Mouse (Mus musculus): Measurements from ENCODE around the gene Ctla4.

The Ctla4 gene

GRCm38 (mm10) chr1:60886981-60887380 is at the start of gene Ctla4:
TSS of gene Ctla4 (plus strand) at chr1:60887000.
- DNase-seq = no peak

- no peak for DNase-seq
Observed at GRCm38 (mm10) chr1:60839161-60839560, 47.6 kb upstream of the Ctla4 start.

DNA sequence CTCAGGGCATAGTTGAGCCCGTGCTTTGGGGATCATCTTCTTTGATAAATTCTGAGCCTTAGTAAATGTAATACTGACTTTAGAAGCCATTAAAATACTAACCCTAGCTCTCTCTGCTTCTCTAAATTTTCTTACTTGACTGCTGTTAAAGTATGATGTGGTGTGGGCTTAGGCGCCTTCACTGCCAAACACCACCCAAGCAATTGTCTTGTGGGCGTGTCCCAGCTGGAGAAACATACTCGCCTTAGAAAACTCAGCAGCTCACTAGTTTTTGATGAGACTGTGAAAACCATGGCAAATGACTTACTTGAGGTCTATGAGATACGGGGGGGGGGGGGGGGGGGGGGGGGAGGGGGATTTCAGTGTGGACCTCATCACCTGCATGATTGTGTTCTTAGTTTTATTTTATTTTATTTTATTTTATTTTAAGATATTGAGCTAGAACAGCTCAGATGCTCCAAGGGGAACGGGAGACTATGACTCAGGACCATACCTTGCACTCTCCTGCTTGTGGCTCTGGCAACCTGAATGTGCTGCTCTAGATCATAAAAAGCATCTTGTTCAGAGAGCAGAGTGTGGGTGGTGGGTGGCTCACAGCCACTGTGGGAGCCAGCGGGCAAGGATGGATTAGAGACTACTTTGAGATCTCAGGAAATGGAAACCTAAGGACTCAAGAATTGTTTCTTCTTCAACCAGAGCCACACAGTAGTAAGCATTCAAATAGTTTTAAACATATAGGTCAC is 41.3 kb upstream of the Ctla4 start:
- no peak for DNase-seq

DNA sequence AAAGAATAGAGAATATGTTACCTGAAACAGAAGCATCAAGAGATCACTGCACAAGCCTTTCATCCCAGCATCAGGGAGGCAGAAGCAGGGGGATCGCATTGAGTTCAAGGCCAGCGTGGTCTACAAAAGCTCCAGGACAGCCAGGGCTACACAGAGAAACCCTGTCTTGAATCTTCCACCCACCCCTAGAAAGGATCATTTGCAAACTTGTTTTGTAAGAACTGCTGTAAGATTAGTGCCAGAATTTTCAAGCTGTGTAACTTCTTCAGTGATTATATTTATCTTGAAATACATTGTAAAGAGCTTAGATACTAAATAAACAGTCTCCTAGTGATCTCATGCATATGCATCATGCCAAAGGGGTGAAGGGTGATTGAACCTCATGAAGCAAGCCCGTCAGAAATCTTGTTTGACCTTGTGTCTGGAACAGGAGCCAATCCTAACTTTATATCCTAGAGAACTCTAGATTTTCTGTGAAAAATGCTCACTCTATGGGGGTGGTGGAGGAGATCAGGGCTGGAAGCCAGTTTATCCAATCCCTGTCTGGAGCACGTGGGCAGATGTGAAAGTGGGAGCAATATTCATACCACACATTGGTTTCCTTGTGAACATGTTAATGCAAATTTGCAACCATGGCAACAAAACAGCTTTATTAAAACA is 40.1 kb upstream of the Ctla4 start:
- DNase-seq = no peak

DNA sequence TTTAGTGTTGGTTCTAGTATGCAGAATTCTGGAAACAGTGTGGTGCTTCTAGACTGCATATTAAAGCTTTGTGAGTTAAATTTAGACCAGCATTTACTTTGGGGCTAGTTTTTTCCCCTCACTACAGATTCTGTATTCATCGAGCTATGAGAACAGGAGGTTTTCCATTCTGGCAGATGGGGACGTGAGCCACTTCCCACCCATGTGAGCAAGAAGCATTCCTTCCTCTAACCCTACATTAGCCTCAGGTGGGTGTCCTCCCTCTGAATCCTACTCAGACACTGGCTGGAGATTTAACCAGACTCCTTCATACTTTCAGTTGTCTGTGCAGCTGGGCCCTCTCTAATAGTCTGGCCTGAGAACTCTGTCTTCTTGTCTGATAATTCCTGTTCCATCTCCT is 37.7 kb upstream of the Ctla4 start:
- DNase-seq = no peak

- DNase-seq = no peak
Observed at GRCm38 (mm10) chr1:60849816-60850215, 37.0 kb upstream of the Ctla4 start.

DNA sequence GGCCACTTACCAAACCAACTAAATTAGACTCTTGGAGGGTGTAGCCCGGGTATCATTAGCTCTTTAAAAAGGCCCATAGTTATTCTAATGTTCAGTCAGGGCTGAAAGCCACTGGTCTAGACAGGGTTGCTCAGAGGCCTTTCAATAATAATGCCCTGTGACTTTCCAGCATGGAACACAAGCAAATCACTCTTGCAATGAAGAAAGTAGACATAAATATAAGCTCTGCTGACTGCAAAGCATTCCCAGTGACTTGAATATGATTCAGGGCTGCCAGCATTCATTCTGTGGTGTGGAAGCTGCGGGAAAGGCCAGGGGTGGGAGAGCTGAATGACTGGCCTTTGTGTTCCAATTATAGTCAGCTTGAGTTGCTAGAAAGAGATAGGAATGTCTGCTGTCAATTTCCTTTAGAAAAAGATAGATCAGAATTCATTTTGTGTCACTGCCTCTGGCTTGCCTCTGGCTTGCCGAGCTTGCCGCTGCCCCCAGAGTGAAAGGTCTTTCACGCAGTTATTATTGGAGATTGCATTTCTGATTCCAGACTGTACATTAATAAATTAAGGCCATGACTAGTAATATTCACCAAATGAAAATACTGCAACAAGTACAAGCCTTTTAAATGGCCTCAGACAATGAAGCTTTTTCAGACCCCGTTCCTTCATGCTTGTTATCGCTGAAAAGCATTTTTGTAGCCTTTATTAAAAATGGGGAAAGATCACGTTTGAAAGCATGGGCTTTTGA is 35.6 kb upstream of the Ctla4 start:
- DNase-seq = no peak

DNA sequence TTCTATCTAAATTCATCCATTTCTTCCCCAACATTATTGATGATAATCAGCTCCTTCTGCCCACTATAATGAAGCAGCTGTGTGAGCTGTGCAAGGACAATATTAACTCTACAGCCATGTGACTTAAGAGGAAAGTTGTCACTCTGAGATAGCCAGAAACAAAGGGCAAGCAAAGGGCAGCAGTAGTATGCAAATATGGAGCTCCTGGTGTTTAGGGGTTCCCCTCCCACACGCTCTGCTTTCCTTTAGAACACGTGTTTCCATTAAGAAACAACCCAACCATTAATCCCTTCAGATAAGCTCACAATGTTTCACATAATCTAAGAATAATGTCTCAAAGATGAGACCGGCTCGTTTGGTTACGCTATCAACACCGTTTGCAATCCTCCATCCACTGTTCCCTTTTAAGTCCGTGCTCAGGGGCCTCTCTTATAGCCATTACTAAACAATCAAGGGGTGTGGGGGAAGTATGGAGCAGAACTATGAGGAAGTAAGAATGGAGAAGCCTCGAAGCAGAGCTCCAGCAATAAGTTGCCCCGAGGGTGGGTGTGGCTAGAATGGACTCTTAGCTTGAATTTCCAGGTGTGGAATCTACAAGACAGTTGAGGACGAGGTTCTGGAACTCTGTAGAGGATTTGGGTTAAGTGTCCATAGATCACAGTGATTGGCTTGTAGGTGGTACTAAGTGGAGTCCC is 34.6 kb upstream of the Ctla4 start:
- no peak for DNase-seq

GRCm38 (mm10) chr1:60852770-60853147 is 34.0 kb upstream of the Ctla4 start:
- no peak for DNase-seq

DNA sequence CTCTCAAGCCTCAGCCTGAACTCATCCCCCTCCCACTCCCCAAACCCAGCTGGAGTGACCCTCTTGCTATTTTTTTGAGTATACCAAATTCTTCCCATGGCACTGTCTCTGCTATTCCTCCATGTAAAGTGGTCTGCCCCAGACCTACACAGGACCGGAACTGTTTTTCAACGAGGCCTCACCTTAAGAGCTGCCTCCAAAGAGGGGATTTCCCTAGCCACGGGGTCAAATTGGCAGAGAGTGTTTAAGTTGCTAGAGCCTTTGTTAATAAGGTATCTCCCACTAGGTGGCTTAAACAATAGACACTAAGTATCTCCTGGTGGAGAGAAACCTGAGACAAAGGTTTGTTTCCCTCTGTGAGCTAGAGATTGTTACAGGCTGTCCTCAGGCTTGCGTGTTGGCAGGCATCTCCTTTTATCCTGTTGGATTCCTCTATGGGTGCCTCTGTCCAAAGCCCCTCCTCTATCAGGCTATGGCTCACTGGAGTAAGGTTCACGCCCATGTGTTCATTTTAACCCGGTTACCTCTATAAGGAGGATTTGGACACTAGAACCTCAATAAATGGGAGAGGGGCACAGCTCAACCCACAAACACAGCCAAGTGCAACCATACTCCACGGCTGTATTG is 33.4 kb upstream of the Ctla4 start:
- DNase-seq = no peak

GRCm38 (mm10) chr1:60853991-60854390 is 32.8 kb upstream of the Ctla4 start:
- DNase-seq = no peak

DNA sequence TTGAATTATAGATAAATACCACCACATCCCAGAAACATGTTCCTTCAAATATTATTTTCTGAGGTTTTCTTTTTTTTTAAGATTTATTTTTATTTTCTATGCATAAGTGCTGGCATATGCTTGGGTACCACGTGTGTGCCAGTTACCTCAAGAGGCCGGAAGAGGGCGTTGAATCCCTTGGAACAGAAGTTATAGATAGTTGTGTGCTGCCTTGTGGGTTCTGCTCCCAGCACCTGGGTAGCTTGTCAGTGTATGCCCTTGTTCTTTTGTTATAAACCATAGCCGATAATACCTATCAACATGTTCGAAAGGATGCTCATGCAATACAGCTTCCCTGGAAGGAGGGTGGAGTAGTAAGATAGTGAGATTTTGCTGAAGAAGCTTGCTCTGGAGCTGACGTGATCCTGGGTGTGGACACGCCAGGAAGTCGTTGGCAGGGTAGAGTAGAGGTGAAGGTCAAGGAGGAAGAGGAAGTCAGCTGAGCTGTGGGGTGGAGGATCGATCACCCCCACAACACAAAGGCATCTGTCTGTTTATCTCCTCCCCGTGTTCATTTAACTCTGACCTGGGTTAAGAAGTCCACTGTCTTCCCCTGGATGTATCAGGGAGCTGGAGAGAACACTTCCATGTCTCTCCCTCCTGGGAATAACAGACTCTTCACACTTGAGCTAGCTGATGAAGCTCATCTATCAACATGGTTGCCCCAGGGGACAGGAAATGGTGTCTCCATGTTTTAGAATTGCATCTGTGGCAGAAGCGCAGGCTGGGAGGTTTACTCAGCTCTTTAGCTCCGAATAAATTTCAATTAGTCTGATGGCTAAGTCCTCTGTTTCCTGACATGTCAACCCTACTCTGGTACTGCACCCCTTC is 29.2 kb upstream of the Ctla4 start:
- DNase-seq = no peak

- no peak for DNase-seq
Observed at GRCm38 (mm10) chr1:60859159-60859558, 27.6 kb upstream of the Ctla4 start.

DNA sequence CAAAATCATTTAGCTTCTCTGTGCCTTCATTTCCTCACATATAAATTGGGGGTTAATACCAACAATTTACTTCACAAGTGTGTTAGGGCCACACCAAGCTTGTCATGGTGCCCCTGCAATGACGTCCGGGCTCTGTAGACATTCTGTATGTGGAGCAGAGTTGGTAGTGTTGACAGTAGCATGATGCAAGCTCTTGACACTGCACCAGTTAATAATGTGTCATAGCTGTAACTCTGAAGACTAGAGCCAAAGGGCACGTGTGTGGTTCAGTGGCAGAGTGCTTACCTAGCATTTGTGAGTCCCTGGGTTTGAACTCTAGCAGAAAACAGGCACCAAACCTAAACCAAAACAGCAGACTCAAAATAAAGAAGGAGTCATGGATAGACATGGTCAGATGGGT is 27.0 kb upstream of the Ctla4 start:
- DNase-seq = no peak

- no peak for DNase-seq
Observed at GRCm38 (mm10) chr1:60860357-60860946, 26.3 kb upstream of the Ctla4 start.

GRCm38 (mm10) chr1:60860955-60861354 is 25.8 kb upstream of the Ctla4 start:
- no peak for DNase-seq

DNA sequence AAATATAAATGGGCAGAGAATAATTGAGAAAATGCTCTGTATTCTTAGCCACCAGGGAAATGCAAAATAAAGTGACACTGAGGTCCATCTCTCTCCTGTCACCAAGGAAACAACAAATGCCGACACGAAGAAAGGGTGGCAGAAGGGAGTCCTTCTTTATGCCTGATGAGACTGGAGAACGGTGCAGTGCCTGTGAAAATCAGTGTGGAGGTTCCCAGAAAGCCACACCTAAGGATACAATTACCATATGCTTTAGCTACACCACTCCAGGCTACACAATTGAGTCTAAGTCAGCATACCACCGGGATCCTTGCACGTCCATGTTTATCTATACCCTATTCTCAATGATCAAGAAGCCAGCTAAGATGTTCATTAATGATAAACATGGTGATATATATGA is 25.4 kb upstream of the Ctla4 start:
- no peak for DNase-seq

- no peak for DNase-seq
Observed at GRCm38 (mm10) chr1:60862510-60862909, 24.3 kb upstream of the Ctla4 start.

DNA sequence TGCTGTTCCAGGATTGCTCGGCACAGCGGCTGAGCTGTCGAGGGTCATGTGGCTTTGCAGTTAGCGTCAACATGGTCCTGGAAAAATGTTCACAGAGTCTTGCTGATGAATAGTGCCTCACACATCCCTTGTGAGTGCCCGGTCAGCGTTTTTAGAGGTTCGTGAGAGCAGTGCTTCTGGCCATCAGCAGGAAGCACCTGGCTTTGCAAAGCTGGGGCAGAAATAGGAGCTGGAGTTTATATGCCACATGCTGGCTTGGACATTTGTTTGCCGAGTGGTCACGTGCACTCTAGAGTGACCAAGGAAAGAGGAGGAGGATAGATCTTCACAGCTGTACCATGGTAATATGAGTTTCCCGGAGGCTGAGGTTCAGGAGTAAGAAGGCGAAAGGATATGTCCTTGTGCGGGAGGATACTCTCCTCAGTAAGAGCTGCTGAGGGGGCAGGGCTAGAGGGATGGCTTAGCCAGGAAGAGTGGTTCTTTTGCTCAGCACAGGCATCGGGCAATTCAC is 23.8 kb upstream of the Ctla4 start:
- no peak for DNase-seq

- DNase-seq = no peak
Observed at GRCm38 (mm10) chr1:60863701-60864100, 23.1 kb upstream of the Ctla4 start.

- no peak for DNase-seq
Observed at GRCm38 (mm10) chr1:60865167-60865566, 21.6 kb upstream of the Ctla4 start.

Data from thymus, adult 18-20 months (tissue).